Mouse (Mus musculus) MEL (cell line): ENCODE measurements at regions not wholly inside any gene's neighbourhood (a gene's known extent, or its start where the extent isn't known, plus 50 kb on each side); places are given as distances from the start of the nearest gene placed in this dataset.

ENCODE experiments used
- DNase-seq: peaks from one replicate; pipeline ENCODE4 v3.0.0; 2011; ENCODE audit warnings: low read depth, low spot score
- H3K27ac ChIP-seq: 2 replicates; pipeline ENCODE4 v1.5.1; 2012; ENCODE audit warnings: low read depth, mild to moderate bottlenecking, control low read depth, low read length, moderate library complexity; ENCODE audit not compliant: control insufficient read depth
- H3K27me3 ChIP-seq, 2 experiments: fragments of 150-350 bp in 1 of 2; sonication (generic) in 1 of 2; 2 replicates each; pipeline ENCODE4 v1.6.1; 2012; ENCODE audit warnings: low read length in 2 of 2, mild to moderate bottlenecking in 2 of 2, improper control_type of control experiment in 1 of 2, moderate library complexity in 1 of 2; ENCODE audit not compliant: insufficient read depth in 2 of 2, control insufficient read depth in 1 of 2
- H3K36me3 ChIP-seq, 2 experiments: 2 replicates each; pipeline ENCODE4 v1.6.1; 2012 to 2014; ENCODE audit warnings: low read length in 2 of 2, improper control_type of control experiment in 1 of 2, inconsistent platforms in 1 of 2, mild to moderate bottlenecking in 1 of 2; ENCODE audit not compliant: insufficient read depth in 2 of 2, control insufficient read depth in 1 of 2
- H3K4me1 ChIP-seq, 2 experiments: fragments of 150-350 bp in 1 of 2; sonication (generic) in 1 of 2; 2 replicates each; pipeline ENCODE4 v1.6.1; 2012; ENCODE audit warnings: low read length in 2 of 2, improper control_type of control experiment in 1 of 2, mild to moderate bottlenecking in 1 of 2; ENCODE audit not compliant: insufficient read depth in 2 of 2, control insufficient read depth in 1 of 2
- H3K4me3 ChIP-seq, 2 experiments: fragments of 150-350 bp in 1 of 2; sonication (generic) in 1 of 2; 2 replicates each; pipeline ENCODE4 v1.5.1; 2012; ENCODE audit warnings: low read depth in 2 of 2, low read length in 2 of 2, mild to moderate bottlenecking in 2 of 2, moderate library complexity in 2 of 2, control low read depth in 1 of 2, improper control_type of control experiment in 1 of 2; ENCODE audit not compliant: control insufficient read depth in 1 of 2, insufficient read depth in 1 of 2
- H3K79me2 ChIP-seq: 2 replicates; pipeline ENCODE4 v1.6.1; 2012; ENCODE audit warnings: mild to moderate bottlenecking, low read length, moderate library complexity; ENCODE audit not compliant: control insufficient read depth, poor library complexity, insufficient read depth
- H3K9ac ChIP-seq: 2 replicates; pipeline ENCODE4 v1.6.1; 2012; ENCODE audit warnings: low read depth, mild to moderate bottlenecking, control low read depth, low read length, moderate library complexity; ENCODE audit not compliant: control insufficient read depth, poor library complexity, severe bottlenecking
- H3K9me3 ChIP-seq: fragments of 150-350 bp; sonication (generic); replicated peaks from 2 replicates; pipeline ENCODE4 v1.6.1; 2012; ENCODE audit warnings: mild to moderate bottlenecking, low read length, improper control_type of control experiment, moderate library complexity; ENCODE audit not compliant: insufficient read depth
- CTCF ChIP-seq, 3 experiments: IDR thresholded peaks in 2 of 3; conservative IDR thresholded peaks in 1 of 3; 2 replicates each; pipeline ENCODE4 v1.5.1; 2011 to 2012; ENCODE audit warnings: low read length in 3 of 3, low read depth in 2 of 3, mild to moderate bottlenecking in 2 of 3, improper control_type of control experiment in 1 of 3, inconsistent platforms in 1 of 3, mixed read lengths in 1 of 3, moderate library complexity in 1 of 3; ENCODE audit not compliant: control insufficient read depth in 1 of 3, insufficient read depth in 1 of 3, poor library complexity in 1 of 3, severe bottlenecking in 1 of 3
- E2F4 ChIP-seq: IDR thresholded peaks from 2 replicates; pipeline ENCODE4 v1.6.1; 2011; ENCODE audit warnings: low read depth, low read length, improper control_type of control experiment, borderline replicate concordance
- ETS1 ChIP-seq: IDR thresholded peaks from 2 replicates; pipeline ENCODE4 v1.6.1; 2012; ENCODE audit warnings: low read depth, mild to moderate bottlenecking, inconsistent platforms, low read length, improper control_type of control experiment, moderate library complexity
- JUND ChIP-seq: IDR thresholded peaks from 2 replicates; pipeline ENCODE4 v1.6.1; 2011; ENCODE audit warnings: low read depth, mild to moderate bottlenecking, improper control_type of control experiment, low read length
- KAT2A ChIP-seq: conservative IDR thresholded peaks from 2 replicates; pipeline ENCODE4 v1.6.1; 2012; ENCODE audit warnings: low read depth, low read length, improper control_type of control experiment, inconsistent platforms
- MAX ChIP-seq: IDR thresholded peaks from 2 replicates; pipeline ENCODE4 v1.6.1; 2011; ENCODE audit warnings: low read length, improper control_type of control experiment
- MEF2A ChIP-seq: IDR thresholded peaks from 2 replicates; pipeline ENCODE4 v1.6.1; 2014; ENCODE audit warnings: low read depth, mild to moderate bottlenecking, inconsistent platforms, low read length, improper control_type of control experiment; ENCODE audit not compliant: poor library complexity, insufficient replicate concordance, severe bottlenecking; ENCODE audit errors: extremely low read depth
- MXI1 ChIP-seq: IDR thresholded peaks from 2 replicates; pipeline ENCODE4 v1.6.1; 2011; ENCODE audit warnings: mild to moderate bottlenecking, low read depth, low read length, improper control_type of control experiment
- POLR2AphosphoS2 ChIP-seq: IDR thresholded peaks from 2 replicates; pipeline ENCODE4 v1.6.1; 2011; ENCODE audit warnings: low read length, improper control_type of control experiment
- POLR2AphosphoS5 ChIP-seq: IDR thresholded peaks from 2 replicates; pipeline ENCODE4 v1.6.1; 2012; ENCODE audit warnings: low read depth, borderline replicate concordance, mild to moderate bottlenecking, inconsistent platforms, low read length, moderate library complexity, mixed read lengths
- RAD21 ChIP-seq: IDR thresholded peaks from 2 replicates; pipeline ENCODE4 v1.6.1; 2011; ENCODE audit warnings: mild to moderate bottlenecking, low read depth, low read length, improper control_type of control experiment
- RCOR1 ChIP-seq: IDR thresholded peaks from 2 replicates; pipeline ENCODE4 v1.6.1; 2012; ENCODE audit warnings: low read depth, mild to moderate bottlenecking, inconsistent platforms, low read length, improper control_type of control experiment
- SIN3A ChIP-seq: IDR thresholded peaks from 2 replicates; pipeline ENCODE4 v1.6.1; 2012; ENCODE audit warnings: low read length, improper control_type of control experiment, inconsistent platforms
- TAL1 ChIP-seq: IDR thresholded peaks from 2 replicates; pipeline ENCODE4 v1.6.1; 2012; ENCODE audit warnings: mild to moderate bottlenecking, inconsistent platforms, low read length, moderate library complexity, mixed read lengths
- USF2 ChIP-seq, 2 experiments: IDR thresholded peaks; 2 replicates each; pipeline ENCODE4 v1.6.1; 2011 to 2012; ENCODE audit warnings: improper control_type of control experiment in 2 of 2, low read length in 2 of 2, borderline replicate concordance in 1 of 2, inconsistent platforms in 1 of 2, low read depth in 1 of 2, mild to moderate bottlenecking in 1 of 2; ENCODE audit not compliant: insufficient read depth in 1 of 2
- ZKSCAN1 ChIP-seq: IDR thresholded peaks from 2 replicates; pipeline ENCODE4 v1.6.1; 2012; ENCODE audit warnings: low read depth, mild to moderate bottlenecking, inconsistent platforms, low read length, improper control_type of control experiment, moderate library complexity

GRCm38 (mm10) chr8:103903635-103904034 lies 197.8 kb upstream of the Cdh5 start:
- no peaks in the 10 kb centered on the region for H3K9me3 ChIP-seq
- H3K27me3 ChIP-seq, result no peaks in the 10 kb centered on the region
- no peaks in the 10 kb centered on the region for H3K4me1 ChIP-seq
- H3K4me3 ChIP-seq, result no peak overlapping the region
- no peak overlapping the region for H3K27ac ChIP-seq
- no peak for TF ChIP-seq POLR2AphosphoS2
- no peak for TF ChIP-seq ETS1
- TF ChIP-seq ZKSCAN1, result no peak
- no peak for TF ChIP-seq RCOR1
- no peak for TF ChIP-seq USF2 (IDR thresholded peaks at IDR 0.05; ENCODE audit: borderline replicate concordance in 1 of 2, insufficient read depth in 1 of 2, low read depth in 1 of 2, low read length in 2 of 2)
- TF ChIP-seq POLR2AphosphoS5, result no peak
- TF ChIP-seq E2F4, result no peak
- no peak for TF ChIP-seq TAL1
- TF ChIP-seq SIN3A, result no peak
- H3K9ac ChIP-seq, result no peak overlapping the region
- no peaks in the 10 kb centered on the region for H3K36me3 ChIP-seq
- H3K79me2 ChIP-seq, result no peaks in the 10 kb centered on the region
- no peak for DNase-seq

- H3K9me3 ChIP-seq, result no peaks in the 10 kb centered on the region
- H3K79me2 ChIP-seq, result no peaks in the 10 kb centered on the region
- H3K27ac ChIP-seq, result no peak overlapping the region
- H3K9ac ChIP-seq, result no peak overlapping the region
- H3K27me3 ChIP-seq, result no peaks in the 10 kb centered on the region
- H3K36me3 ChIP-seq, result no peaks in the 10 kb centered on the region
- no peak for DNase-seq
- H3K4me1 ChIP-seq, result no peaks in the 10 kb centered on the region
- TF ChIP-seq JUND (no peak), CTCF (IDR thresholded peaks at IDR 0.05 in 2 of 3, conservative IDR thresholded peaks at IDR 0.05 in 1 of 3; ENCODE audit: control insufficient read depth in 1 of 3, insufficient read depth in 1 of 3, low read depth in 2 of 3, low read length in 3 of 3, poor library complexity in 1 of 3, severe bottlenecking in 1 of 3) (no peak), MAX (no peak), MEF2A (no peak), RAD21 (no peak), TAL1 (no peak), SIN3A (no peak), KAT2A (no peak), MXI1 (no peak)
- no peak overlapping the region for H3K4me3 ChIP-seq
Measured at GRCm38 (mm10) chr8:103907662-103908061, 193.8 kb upstream of the Cdh5 start.
